Mouse (Mus musculus) erythroblast, adult 5-6 weeks (primary cell): Measurements from ENCODE around the gene Gm8909. TPM values are rescaled to one million over a fixed set of nuclear protein-coding genes. Genes with fewer than 3 reads are reported as not detected.
A peak's percentile ranks its signal among the peaks of the same experiment; 100 is the strongest.
"Not testable (repeated sequence)": the region's sequence is repeated elsewhere in the genome, so short reads cannot be mapped to it uniquely, and the experiment has no call there.

Experiments
- ATAC-seq: replicated peaks from 2 replicates; pipeline ENCODE4 v1.8.0; 2016; ENCODE audit warnings: moderate number of reproducible peaks, mild to moderate bottlenecking, moderate TSS enrichment, inconsistent platforms; ENCODE audit not compliant: poor library complexity, low FRiP score, severe bottlenecking
- total RNA-seq, 2 experiments: library from RNA; stranded (forward) in 1 of 2; stranded (reverse) in 1 of 2; fragments of 150-400 nt in 1 of 2; fragments of 200-764, 138-1000 nt in 1 of 2; gene quantifications; 2 replicates each; pipeline versions ENCODE4 v1.2.3 to v1.2.4; 2015 to 2017; ENCODE audit warnings: low replicate concordance in 2 of 2

The Gm8909 gene
- total RNA-seq (2015; ENCODE audit: low replicate concordance) (not detected in 2 replicates), total RNA-seq (2017; ENCODE audit: low replicate concordance) (not detected in 2 replicates)

DNA sequence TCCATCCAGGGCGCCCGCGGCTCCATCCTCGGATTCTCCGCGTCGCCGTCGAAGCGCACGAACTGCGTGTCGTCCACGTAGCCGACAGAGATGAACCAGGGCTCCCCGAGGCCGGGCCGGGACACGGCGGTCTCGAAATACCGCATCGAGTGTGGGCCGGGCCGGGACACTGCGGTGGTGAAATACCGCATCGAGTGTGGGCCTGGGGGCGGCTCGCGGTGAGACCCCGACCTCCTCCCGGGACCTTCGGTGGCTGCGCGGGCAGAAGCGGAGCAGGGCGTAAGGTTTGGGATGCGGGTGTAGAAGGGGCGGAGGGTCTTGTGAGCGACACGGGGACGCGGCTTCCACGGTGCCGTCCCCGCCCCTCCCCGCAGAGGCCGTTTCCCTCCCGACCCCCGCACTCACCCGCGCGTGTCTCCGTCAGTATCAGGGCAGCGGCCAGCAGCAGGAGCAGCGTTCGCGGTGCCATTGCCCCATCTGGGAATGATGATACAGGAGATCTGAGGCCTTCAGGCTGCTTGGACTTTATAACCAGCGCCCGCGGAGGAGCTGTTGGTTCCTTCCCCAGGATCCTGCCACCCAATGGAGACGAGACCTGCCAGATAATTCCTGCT, at the start of gene Gm8909:
Gene Gm8909, minus strand, starts transcription at position 499 of the 614 bp plus-strand sequence.
- no peak for ATAC-seq

- ATAC-seq: no peak
These were observed 47.2 kb upstream of the Gm8909 start for GRCm38 (mm10) chr17:36215586-36215985.

- no peak for ATAC-seq
These were observed 38.5 kb upstream of the Gm8909 start for GRCm38 (mm10) chr17:36206846-36207245.

DNA sequence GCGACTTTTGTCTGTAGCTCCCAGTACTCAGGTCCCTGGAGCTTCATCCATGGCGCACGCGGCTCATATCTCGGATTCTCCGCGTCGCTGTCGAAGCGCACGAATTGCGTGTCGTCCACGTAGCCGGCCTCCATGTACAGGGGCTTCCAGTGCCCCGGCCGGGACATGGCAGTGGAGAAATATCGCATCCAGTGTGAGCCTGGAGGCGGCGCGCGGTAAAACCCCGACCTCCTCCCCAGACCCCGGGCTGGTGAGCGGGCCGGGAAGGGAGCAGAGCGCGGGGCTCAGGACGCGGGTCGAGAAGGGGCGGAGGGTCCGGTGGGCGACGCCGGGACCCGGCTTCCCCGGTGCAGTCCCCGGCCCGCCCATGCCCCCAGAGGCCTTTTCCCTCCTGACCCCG, 37.5 kb upstream of the Gm8909 start:
- no peak for ATAC-seq

DNA sequence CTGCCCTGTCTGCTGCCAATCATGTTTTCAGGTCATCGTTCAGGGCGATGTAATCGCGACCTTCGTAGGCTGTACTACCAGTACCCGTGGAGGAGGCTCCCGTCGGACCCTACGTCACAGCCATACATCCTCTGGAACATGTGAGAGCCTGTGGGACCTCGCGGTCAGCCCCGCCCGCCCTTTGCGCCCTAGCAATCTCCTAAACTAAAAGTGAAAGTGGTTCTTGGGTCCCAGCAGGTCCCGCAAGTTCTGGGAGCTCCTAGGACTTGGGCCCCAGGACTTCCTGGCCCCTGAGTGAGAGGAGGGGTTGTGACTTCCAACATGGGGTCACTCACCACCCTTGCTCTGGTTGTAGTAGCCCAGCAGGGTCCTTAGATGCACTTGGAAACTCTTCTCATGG, 37.1 kb upstream of the Gm8909 start:
- ATAC-seq: no peak

DNA sequence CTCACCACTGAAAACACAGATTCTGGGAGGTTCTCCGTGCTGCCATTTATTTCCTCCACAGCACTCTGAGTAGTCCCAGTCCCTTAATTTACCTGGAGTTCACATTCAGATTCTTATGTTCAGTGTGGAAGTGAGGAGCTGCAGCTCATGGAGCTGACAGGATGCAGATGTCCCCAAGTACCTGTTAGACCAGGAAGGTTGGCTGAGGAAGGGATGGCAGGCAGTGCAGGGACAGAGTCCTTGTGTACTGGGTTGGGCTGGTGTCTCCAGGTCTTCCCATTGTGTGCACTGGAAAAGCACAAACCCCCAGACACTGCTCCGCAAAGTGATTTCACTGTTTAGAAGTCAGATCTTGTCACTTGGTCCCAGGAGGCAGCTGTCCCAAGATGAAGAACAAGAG, 33.5 kb upstream of the Gm8909 start:
- ATAC-seq: no peak

GRCm38 (mm10) chr17:36198317-36198716, 30.0 kb upstream of the Gm8909 start:
- ATAC-seq: 0 out of 2 replicates have a peak, but pooled peaks have one; percentile 51

GRCm38 (mm10) chr17:36194471-36194870, 26.1 kb upstream of the Gm8909 start:
- ATAC-seq: no peak

- ATAC-seq: peak; percentile 61; the same call in 1 of the 2 replicates
These were observed 25.3 kb upstream of the Gm8909 start for GRCm38 (mm10) chr17:36193546-36194141.

- no peak for ATAC-seq
These were observed 24.0 kb upstream of the Gm8909 start for GRCm38 (mm10) chr17:36192371-36192770.

DNA sequence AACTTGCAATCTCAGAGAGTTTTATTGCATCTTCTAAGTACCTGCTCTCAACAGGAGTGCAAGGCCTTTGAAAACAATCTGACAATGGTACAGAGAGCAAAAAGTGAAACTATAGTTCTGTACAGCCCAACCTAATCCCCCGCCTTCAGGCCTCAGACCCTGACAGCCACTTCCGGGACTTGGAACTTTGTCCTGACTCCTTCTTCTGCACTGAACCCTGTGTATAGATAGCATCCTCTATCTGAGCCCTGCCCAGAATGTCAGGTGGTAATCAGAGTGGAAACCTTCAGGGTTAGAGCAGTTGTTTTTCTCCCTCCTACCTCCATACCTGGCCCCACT, 21.8 kb upstream of the Gm8909 start, which contains the start of gene H2-T3:
Gene H2-T3, minus strand, starts transcription at position 119 of the 339 bp plus-strand sequence.
- ATAC-seq: no peak

GRCm38 (mm10) chr17:36189491-36190168, 21.3 kb upstream of the Gm8909 start:
- no peak for ATAC-seq

GRCm38 (mm10) chr17:36187540-36187939, 19.2 kb upstream of the Gm8909 start:
- no peak for ATAC-seq

- no peak; the same call in 1 of the 2 replicates for ATAC-seq
These were observed 13.9 kb upstream of the Gm8909 start for GRCm38 (mm10) chr17:36182212-36182611.

GRCm38 (mm10) chr17:36179446-36179845, 11.1 kb upstream of the Gm8909 start:
- ATAC-seq: not testable (repeated sequence)

- not testable (repeated sequence) for ATAC-seq
These were observed 10.6 kb upstream of the Gm8909 start for GRCm38 (mm10) chr17:36178938-36179337.

DNA sequence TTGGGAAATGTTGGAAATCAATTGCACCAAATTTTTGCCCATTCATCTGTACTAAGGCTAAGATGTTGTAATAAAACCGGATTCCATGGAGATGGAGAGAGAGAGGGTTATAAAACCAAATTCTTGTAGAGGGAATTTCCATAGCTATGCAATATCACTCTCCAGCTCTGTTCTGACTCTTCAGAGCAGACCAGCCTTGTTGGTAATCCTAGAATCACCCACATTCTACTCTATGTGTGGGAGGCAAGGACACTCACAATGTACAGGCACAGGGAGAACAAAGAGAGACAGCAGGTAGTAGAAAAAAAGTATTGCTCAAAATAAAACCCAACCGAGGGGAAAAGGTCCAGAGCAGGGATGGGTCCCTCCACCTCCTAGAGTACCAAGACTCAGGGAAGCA, 7.8 kb upstream of the Gm8909 start:
- not testable (repeated sequence) for ATAC-seq

- ATAC-seq: no peak
These were observed 2.0 kb upstream of the Gm8909 start for GRCm38 (mm10) chr17:36170287-36170814.

- ATAC-seq: no peak
These were observed 1.4 kb upstream of the Gm8909 start for GRCm38 (mm10) chr17:36169753-36170152.

- ATAC-seq: not testable (repeated sequence)
These were observed 757 bp upstream of the Gm8909 start for GRCm38 (mm10) chr17:36169094-36169493.
